Mouse (Mus musculus) intestine, embryonic 16.5 days (tissue): ENCODE results near the gene Tsfm. TPM values are rescaled to one million over a fixed set of nuclear protein-coding genes. Genes with fewer than 3 reads are reported as not detected.

Experiments
- ATAC-seq: fragments of 200-750 bp; cut with Nextera tagmentation; 2 replicates; pipeline ENCODE4 v1.8.0; 2017; ENCODE audit warnings: moderate TSS enrichment, moderate library complexity
- H3K27ac ChIP-seq: fragments of 300-500 bp; sonication (generic); 2 replicates; pipeline ENCODE4 v1.5.1; 2014; ENCODE audit warnings: mild to moderate bottlenecking, low read length
- H3K27me3 ChIP-seq: fragments of 300-500 bp; sonication (generic); replicated peaks from 2 replicates; pipeline ENCODE4 v1.6.1; 2014; ENCODE audit warnings: low read length, control low read depth, mixed read lengths; ENCODE audit not compliant: control insufficient read depth, insufficient read depth
- H3K36me3 ChIP-seq: fragments of 300-500 bp; sonication (generic); 2 replicates; pipeline ENCODE4 v1.6.1; 2014; ENCODE audit warnings: low read length, control low read depth; ENCODE audit not compliant: control insufficient read depth, insufficient read depth
- H3K4me1 ChIP-seq: fragments of 300-500 bp; sonication (generic); 2 replicates; pipeline ENCODE4 v1.6.1; 2014; ENCODE audit warnings: low read length, control low read depth, mixed read lengths; ENCODE audit not compliant: control insufficient read depth, insufficient read depth
- H3K4me2 ChIP-seq: fragments of 300-500 bp; sonication (generic); 2 replicates; pipeline ENCODE4 v1.6.1; 2014; ENCODE audit warnings: low read depth, low read length, control low read depth
- H3K4me3 ChIP-seq: fragments of 300-500 bp; sonication (generic); 2 replicates; pipeline ENCODE4 v1.5.1; 2014; ENCODE audit warnings: mild to moderate bottlenecking, low read length
- H3K9ac ChIP-seq: fragments of 300-500 bp; sonication (generic); 2 replicates; pipeline ENCODE4 v1.6.1; 2014; ENCODE audit warnings: low read depth, low read length
- H3K9me3 ChIP-seq: fragments of 300-500 bp; sonication (generic); 2 replicates; pipeline ENCODE4 v1.6.1; 2016; ENCODE audit warnings: low read length, control low read depth; ENCODE audit not compliant: control insufficient read depth
- WGBS: fragments of 180-500 bp; shearing (Covaris S2); extraction: QIAGEN DNeasy Blood & Tissue Kit; methylation state at CpG from one replicate; pipeline ENCODE4 v1.1.7; 2014; 5-methylcytosine and 5-hydroxymethylcytosine counted together
- polyA plus RNA-seq: library from polyadenylated mRNA; unstranded; fragments of >200 nt; fragmentation: Nextera tagmentation; extraction: Ambion mirVana; gene quantifications from 2 replicates; pipeline ENCODE4 v1.2.1, GENCODE M21; 2015

Gene Tsfm
- polyA plus RNA-seq, 1 experiment from 2014 or later: 100 TPM

DNA sequence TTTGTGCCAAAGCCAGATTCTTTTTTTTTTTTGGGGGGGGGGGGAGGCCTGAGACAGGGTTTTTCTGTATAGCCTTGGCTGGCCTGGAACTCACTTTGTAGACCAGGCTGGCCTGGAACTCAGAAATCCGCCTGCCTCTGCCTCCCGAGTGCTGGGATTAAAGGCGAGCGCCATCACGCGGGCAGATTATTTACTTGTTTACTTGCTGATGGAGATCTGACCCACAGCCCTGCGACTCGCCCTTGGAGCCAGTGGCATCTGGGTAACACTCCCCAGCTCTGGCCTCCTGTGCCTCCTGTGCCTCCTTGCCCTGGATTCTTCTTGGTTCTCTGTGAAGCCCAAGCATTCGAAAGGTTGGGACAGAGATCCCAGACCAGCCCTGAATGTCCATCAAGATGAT lies 45.1 kb downstream of the Tsfm start:
- peaks cover 94% of the 10 kb centered on the region for H3K4me1 ChIP-seq
- H3K9ac ChIP-seq: no peak overlapping the region

DNA sequence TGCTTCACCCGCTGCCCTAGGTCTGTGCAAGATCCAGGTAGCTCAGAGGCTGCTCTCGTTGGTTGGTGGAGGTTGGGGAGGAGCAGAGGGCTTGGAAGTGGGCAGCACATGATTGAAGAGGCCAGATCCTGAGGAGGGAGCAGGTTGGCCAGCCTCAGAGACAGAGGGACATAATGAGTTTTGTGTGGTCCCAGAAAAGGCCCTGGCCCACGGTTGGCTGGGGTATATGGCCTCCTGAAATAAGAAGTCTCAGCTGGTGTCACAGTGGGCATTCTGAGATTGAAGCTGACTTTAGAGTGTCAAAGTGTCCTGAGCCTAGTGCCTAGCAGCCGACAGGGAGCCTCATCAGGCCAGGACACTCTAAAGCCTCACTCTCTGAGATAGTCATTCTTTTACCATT lies 45.5 kb downstream of the Tsfm start:
- peaks cover 89% of the 10 kb centered on the region for H3K4me1 ChIP-seq
- H3K9ac ChIP-seq: 0 out of 2 replicates have a peak overlapping the region, but pooled peaks have one; percentile 36
- no peaks in the 10 kb centered on the region for H3K27me3 ChIP-seq
- no peak for ATAC-seq
- no peaks in the 10 kb centered on the region for H3K9me3 ChIP-seq
- H3K36me3 ChIP-seq: no peaks in the 10 kb centered on the region; the same call in 1 of the 2 replicates
- H3K4me3 ChIP-seq: no peak overlapping the region
- H3K27ac ChIP-seq: peak overlapping the region; percentile 68
- 77% methylated on average over 4 of the region's 4 CpGs for WGBS
- H3K4me2 ChIP-seq: peak overlapping the region; percentile 1; the same call in 1 of the 2 replicates

More for the DNA sequence above, 45.1 kb downstream of the Tsfm start:
- peak overlapping the region; percentile 86 for H3K27ac ChIP-seq
- H3K4me3 ChIP-seq: no peak overlapping the region
- no peaks in the 10 kb centered on the region; the same call in 1 of the 2 replicates for H3K36me3 ChIP-seq
- H3K27me3 ChIP-seq: no peaks in the 10 kb centered on the region
- H3K4me2 ChIP-seq: no peak overlapping the region
- WGBS: 87% methylated on average over 9 of the region's 9 CpGs
- no peaks in the 10 kb centered on the region for H3K9me3 ChIP-seq
- no peak for ATAC-seq

DNA sequence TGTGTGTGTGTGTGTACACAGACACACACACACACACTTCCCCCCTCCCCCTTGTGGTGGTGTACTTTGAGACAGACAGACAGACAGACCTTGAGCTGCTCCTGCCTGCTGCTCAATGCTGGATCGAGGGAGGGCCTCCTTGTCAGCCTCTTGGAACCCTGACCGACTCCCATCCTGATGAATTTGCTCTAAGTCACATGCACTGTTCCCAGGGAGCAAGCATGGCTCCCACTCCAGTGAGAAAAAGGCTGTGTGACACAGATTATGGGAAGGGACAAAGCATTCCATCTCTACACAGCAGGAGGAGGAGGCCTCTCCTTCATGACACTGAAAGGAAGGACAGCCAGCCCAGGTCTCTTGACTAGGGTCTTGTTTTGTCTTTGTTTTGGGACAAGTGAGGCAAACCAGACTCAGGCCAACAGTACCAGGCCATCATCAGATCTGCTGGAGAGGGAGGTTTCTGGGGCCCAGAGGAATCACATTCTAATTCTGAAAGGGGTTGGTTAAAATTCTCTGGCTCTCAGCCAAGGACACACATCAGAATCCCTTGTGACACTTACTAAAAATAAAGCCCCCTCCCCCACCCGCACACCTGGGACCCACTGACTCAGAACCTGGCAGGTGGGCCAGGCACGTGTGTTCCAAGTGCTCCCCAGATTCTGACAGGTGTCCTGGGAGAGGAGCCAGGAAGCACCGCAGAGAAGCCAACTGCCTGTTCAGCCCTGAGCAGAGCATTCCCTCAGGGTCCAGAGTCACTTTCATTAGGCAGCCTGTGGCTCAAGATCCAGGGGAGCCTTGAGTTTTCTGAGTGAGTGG lies 46.2 kb downstream of the Tsfm start:
- Histone ChIP-seq H3K27ac (peak overlapping the region; percentile 68), H3K4me1 (peaks cover 85% of the 10 kb centered on the region), H3K4me3 (peak overlapping the region; percentile 10), H3K36me3 (no peaks in the 10 kb centered on the region; the same call in 1 of the 2 replicates), H3K9me3 (no peaks in the 10 kb centered on the region), H3K4me2 (peak overlapping the region; percentile 94), H3K27me3 (no peaks in the 10 kb centered on the region), H3K9ac (peak overlapping the region; percentile 36; the same call in 1 of the 2 replicates)
- 20% methylated on average over 5 of the region's 5 CpGs for WGBS
- ATAC-seq: no peak

GRCm38 (mm10) chr10:126983193-126983725 lies 47.4 kb downstream of the Tsfm start:
- peak overlapping the region; percentile 93 for H3K4me3 ChIP-seq
- H3K9ac ChIP-seq: peak overlapping the region; percentile 63
- peaks cover 75% of the 10 kb centered on the region for H3K4me1 ChIP-seq
- peak overlapping the region; percentile 68 for H3K27ac ChIP-seq
- H3K36me3 ChIP-seq: no peaks in the 10 kb centered on the region; the same call in 1 of the 2 replicates
- peak overlapping the region; percentile 94 for H3K4me2 ChIP-seq
- no peaks in the 10 kb centered on the region for H3K27me3 ChIP-seq
- no peaks in the 10 kb centered on the region for H3K9me3 ChIP-seq
- ATAC-seq: no peak
- 32% methylated on average over 14 of the region's 14 CpGs for WGBS

GRCm38 (mm10) chr10:126981746-126982145 lies 48.9 kb downstream of the Tsfm start:
- H3K27ac ChIP-seq: no peak overlapping the region
- 41% methylated on average over 3 of the region's 3 CpGs for WGBS
- peak overlapping the region; percentile 93 for H3K4me3 ChIP-seq
- peaks cover 70% of the 10 kb centered on the region for H3K4me1 ChIP-seq
- ATAC-seq: no peak
- H3K9ac ChIP-seq: peak overlapping the region; percentile 63; the same call in 1 of the 2 replicates
- peak overlapping the region; percentile 94 for H3K4me2 ChIP-seq
- H3K9me3 ChIP-seq: no peaks in the 10 kb centered on the region
- H3K27me3 ChIP-seq: no peaks in the 10 kb centered on the region
- no peaks in the 10 kb centered on the region; the same call in 1 of the 2 replicates for H3K36me3 ChIP-seq

DNA sequence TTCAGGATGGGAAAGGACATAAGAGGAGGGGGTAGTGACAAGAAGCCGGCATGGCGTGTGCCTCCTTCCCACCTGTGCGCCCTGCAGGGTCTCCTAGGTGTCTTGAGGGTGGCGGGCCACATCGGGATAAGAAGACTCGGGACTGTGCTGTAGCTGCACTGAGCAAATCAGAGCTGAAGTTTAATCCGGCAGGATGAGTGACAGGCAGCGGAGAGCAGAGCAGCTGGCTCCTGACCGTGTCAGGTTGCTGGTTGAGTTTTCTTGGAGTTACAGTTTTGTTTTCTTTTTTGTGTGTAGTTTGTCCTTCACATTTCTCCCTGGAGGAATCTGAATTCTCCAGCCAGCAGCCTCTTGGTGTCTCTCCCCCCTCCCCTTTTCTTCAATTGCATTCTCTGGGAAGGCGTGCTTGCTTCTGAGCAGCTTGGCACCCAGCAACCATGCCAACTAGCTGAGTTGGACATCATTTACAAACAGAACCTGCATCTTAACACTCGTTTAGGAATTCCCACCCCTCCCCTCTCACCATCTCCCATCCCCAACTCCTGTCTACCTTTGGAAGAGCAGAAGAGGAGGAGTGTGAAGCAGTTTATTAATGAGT lies 49.6 kb downstream of the Tsfm start:
- peak overlapping the region; percentile 93 for H3K4me3 ChIP-seq
- 9% methylated on average over 11 of the region's 11 CpGs for WGBS
- peak overlapping the region; percentile 100 for H3K27ac ChIP-seq
- no peaks in the 10 kb centered on the region for H3K9me3 ChIP-seq
- peak overlapping the region; percentile 94 for H3K4me2 ChIP-seq
- no peaks in the 10 kb centered on the region for H3K27me3 ChIP-seq
- no peaks in the 10 kb centered on the region for H3K36me3 ChIP-seq
- no peak for ATAC-seq
- peak overlapping the region; percentile 97 for H3K9ac ChIP-seq
- H3K4me1 ChIP-seq: peaks cover 69% of the 10 kb centered on the region

GRCm38 (mm10) chr10:126980221-126980932 lies 50.3 kb downstream of the Tsfm start:
- H3K4me3 ChIP-seq: peak overlapping the region; percentile 93
- peak overlapping the region; percentile 94 for H3K4me2 ChIP-seq
- H3K9ac ChIP-seq: peak overlapping the region; percentile 97
- ATAC-seq: no peak
- H3K4me1 ChIP-seq: peaks cover 66% of the 10 kb centered on the region
- peak overlapping the region; percentile 100 for H3K27ac ChIP-seq
- H3K36me3 ChIP-seq: no peaks in the 10 kb centered on the region
- H3K27me3 ChIP-seq: no peaks in the 10 kb centered on the region
- H3K9me3 ChIP-seq: no peaks in the 10 kb centered on the region
- WGBS: 2% methylated on average over 16 of the region's 16 CpGs

- H3K27ac ChIP-seq: peak overlapping the region; percentile 100
- H3K4me2 ChIP-seq: peak overlapping the region; percentile 94
- no peaks in the 10 kb centered on the region for H3K36me3 ChIP-seq
- no peaks in the 10 kb centered on the region for H3K9me3 ChIP-seq
- peak overlapping the region; percentile 93 for H3K4me3 ChIP-seq
- peak overlapping the region; percentile 97 for H3K9ac ChIP-seq
- ATAC-seq: no peak; the same call in 1 of the 2 replicates
- peaks cover 60% of the 10 kb centered on the region for H3K4me1 ChIP-seq
- under 1% methylated on average over 54 of the region's 57 CpGs for WGBS
- no peaks in the 10 kb centered on the region for H3K27me3 ChIP-seq
Measured at GRCm38 (mm10) chr10:126979636-126980151, 50.9 kb downstream of the Tsfm start.
